Mouse (Mus musculus) left cerebral cortex, postnatal 25 days (tissue): ENCODE results near the gene Rassf9. TPM values are rescaled to one million over a fixed set of nuclear protein-coding genes. Genes with fewer than 3 reads are reported as not detected.

Source experiments
- DNase-seq, 2 experiments: peaks; one replicate each; pipeline ENCODE4 v3.0.0; 2022; ENCODE audit warnings: low spot score in 2 of 2, mixed read lengths in 1 of 2
- intact Hi-C: fragments of 180-260 bp; cut with DNase I; formaldehyde crosslinking; loops from one replicate; pipeline ENCODE4 v1.15.1; 2025
- total RNA-seq, 2 experiments: library from RNA; stranded (reverse); gene quantifications; 2 replicates each; pipeline ENCODE4 v1.2.3; 2021

Gene Rassf9
- 1 to 10 TPM; 1.8 to 2.8 TPM for total RNA-seq

DNA sequence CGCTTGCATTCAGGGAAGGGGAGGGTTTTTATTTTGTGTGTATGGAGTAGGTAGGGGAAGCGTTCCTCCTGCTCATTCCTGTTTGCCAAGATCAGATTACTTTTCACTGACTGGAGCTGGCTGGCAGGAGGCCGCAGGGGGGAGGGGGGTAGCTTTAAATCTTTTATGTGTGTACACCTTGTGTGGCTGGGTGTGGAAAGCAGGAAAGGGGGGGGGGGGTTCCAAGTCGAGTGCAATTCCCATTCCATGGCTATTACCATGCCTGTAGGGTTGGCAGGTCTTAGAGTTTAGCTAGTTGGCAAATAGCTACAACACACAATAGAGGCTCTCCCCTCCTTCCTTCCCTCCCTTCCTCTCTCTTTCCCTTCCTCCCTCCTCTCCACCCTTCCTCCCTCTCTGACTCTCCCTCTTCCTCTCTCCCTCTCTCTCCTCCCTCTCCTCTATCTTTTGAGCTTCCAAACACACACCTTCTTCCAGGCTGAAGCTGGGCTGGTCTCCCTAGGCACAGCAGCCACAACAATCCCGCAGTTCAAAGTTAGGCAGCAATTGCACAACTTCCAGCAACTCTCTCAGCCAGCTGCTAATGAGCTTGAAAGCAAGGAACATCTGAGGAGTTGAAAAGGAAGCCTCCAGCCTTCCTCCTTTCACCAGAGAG, at the start of gene Rassf9:
Gene Rassf9 (plus strand): TSS at position 416 of the 655 bp plus-strand sequence.
- DNase-seq, result no peak
- intact Hi-C loops, result no loop called here

DNA sequence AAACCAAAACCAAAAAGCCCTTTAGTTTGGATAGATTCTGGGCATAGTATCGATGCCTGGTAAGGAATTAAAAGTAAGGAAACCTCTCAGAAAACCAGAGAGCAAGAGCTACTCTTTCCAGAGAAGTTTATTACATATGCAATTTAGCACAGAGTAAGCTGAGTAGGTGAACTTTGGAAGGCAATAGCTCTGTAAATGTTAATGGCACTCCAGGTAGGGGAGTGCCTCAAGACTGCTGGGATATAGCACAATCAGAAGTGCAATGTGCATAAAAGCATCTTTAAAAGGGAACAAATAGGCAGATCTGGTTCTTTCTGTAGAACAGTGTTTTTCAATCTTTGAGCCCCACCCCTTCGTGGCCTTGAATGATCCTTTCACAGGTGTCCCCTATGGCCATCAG, 42.6 kb upstream of the Rassf9 start:
- intact Hi-C loops, result no loop called here
- no peak for DNase-seq

DNA sequence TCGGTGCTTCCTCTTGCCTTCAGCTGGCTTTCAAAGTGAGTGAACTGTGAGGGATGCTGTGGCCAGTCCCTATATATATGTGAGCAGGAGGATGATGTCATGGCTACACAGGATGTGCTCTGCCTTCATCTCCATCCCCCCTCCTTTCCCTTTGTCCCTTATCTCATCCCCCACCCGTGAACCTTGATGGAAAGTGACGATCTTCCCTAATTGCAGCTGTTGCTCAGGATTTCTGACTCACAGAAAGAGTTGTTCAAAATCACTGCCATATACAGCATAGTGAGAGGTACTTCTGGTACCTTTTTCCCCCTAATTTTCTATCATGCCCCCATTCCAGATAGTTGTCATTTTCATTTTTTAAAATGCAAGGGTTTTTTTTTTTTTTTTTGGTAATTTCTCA, 21.6 kb upstream of the Rassf9 start, which contains the start of gene Nts:
Gene Nts (minus strand): TSS at position 101 of the 400 bp plus-strand sequence.
- intact Hi-C loops, result no loop called here
- no peak for DNase-seq

DNA sequence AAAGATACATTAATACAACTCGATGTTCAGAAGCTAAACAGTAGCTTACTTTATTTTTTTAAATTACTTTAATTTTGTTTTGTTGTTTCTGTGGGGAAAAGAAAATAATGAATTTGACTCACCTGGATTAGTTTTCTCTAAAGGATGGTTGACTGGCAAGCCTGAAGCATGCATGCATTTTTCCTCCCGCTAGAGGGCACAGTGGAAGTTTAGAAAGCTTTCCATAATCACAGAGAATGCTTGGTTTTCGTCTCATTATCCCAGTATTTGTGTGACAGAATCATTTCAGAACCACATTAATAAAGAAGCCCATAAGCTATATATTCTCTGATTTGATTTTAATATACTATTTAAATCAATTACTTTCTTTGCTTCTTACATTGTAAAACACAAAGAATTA, 20.2 kb upstream of the Rassf9 start:
- peak; percentile 51 to 53 for DNase-seq
- intact Hi-C loops, result loop anchor here (2.0 kb wide), 1 partner anchor 331 kb away; no protein-coding TSS in a partner anchor

DNA sequence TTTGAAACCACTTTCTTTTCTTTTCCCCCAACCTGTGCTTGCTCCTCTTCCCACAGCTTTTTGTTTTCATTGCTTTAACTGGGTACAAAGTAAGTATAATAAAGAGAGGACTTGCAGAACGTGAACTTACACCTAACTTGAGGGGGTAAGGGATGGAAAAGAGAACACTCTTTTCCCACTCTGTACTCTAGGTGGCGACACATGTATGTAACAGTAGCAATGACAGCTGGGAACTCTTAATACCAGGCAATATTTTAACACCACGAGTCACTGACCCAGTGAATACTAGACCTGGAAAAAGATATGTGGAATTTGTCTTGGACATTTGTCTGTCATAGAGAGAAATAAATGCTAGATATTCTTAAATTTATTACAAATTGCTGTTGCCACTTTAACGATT, 13.3 kb upstream of the Rassf9 start:
- peak; percentile 32 to 41 for DNase-seq
- intact Hi-C loops, result no loop called here

DNA sequence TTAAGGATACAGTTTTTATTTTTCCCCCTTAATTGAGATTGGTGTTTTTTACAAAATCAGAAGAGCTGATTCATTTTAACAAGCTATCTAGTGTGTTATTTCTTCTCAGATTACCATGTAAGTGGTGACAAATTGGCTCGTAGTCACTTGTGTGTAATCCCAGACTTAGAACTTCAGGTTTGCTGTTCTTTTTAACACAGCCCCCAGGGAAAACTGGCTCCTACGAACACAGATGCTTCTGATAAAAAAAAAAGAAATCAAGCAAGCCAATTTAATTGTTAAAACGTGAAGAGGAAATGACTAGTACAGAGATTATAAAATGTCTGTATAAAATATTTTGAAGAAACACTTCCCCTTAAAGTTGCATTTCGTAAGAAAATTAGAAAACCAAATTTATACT, 4.6 kb upstream of the Rassf9 start:
- no peak for DNase-seq
- intact Hi-C loops, result no loop called here

DNA sequence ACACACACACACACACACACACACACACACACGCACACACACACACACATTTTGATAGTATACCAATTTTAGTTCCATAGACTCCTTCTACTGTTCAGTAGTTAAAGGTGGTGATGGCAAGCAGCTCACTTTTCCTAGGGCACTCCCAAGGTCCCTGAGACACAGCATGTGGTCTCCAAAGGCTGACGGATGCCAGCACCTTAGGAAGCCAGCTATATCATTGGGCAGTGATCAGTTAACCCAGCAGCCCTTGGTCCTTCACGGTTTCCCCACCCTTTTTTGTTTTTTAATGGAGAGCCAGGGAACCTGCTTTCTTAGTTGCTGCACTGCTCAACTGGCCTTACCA, 588 bp upstream of the Rassf9 start:
- no peak for DNase-seq
- intact Hi-C loops, result no loop called here

DNA sequence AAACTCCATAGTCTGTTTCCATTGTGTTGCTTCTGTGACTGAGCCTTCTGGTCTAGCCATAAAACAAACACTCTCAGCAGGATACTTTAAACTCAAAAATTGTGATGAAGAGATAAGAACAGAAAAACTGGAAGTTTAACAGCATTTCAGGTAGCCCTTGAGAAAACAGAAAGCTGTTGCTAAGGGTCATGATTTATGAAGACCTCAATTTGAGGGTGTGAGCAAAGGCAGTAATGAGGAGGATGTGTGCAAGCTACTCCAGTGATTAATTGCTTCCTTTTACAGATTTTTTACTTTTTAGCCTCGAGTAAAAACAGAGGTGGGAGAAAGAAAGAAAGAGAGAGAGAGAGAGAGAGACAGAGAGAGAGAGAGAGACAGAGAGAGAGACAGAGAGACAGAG, 2.1 kb downstream of the Rassf9 start:
- no peak for DNase-seq
- intact Hi-C loops, result no loop called here

DNA sequence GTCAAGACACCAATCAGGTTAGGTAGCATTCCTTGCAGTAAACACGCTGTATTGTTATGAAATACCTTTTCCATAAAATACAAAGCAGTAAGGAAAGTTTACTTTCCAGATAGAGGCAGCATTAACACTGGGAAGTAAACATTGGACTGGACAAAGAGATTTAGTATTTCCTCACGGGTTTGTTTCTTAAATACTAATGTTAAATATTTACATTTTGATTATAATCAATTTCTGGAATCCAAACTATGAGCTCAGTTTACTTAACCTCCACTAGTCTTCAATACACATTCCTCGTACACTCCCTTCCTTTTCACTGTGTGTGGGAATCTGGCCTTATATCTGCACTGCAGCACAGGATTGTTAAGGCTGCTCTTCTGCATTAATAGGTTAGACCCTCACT, 15.9 kb downstream of the Rassf9 start:
- intact Hi-C loops, result no loop called here
- no peak for DNase-seq

DNA sequence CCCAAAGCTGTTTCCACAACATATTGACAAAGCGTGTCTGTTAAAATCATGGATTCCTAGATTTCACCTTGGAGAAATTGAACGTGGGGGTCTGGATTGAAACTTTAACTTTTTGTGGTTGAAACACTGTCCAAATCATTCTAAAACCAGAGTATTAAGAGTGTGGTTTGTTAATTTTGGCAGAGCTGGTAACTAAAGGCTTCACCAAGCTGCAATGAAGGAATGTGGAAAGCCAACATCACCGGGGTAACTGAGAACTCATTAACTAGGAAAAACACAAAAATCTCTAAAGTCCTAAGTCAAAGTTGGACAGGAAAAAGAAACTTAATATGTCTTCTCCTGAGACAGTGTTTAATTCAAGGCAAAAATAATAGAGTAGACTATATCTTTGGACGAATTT, 41.9 kb downstream of the Rassf9 start:
- DNase-seq, result no peak
- intact Hi-C loops, result no loop called here

DNA sequence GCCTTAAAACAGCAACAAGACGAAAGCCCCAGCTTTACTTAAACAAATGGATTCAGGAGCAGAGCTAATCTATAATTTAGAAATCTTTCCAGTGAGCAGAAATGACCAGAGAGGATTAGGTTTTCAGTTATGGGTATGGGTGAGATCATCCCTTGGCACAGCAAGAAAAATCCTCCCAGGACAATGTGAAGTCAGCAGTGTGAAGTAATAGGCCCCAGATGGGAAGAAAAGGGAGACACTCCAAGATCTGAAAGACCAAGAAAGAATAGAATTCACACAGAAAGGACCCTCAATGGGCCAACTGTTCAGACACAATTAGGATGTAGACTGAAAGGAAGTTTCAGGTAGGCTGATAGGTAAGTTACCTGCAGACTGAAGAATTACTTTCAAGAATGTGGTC, 50.5 kb downstream of the Rassf9 start:
- no peak for DNase-seq
- intact Hi-C loops, result no loop called here

DNA sequence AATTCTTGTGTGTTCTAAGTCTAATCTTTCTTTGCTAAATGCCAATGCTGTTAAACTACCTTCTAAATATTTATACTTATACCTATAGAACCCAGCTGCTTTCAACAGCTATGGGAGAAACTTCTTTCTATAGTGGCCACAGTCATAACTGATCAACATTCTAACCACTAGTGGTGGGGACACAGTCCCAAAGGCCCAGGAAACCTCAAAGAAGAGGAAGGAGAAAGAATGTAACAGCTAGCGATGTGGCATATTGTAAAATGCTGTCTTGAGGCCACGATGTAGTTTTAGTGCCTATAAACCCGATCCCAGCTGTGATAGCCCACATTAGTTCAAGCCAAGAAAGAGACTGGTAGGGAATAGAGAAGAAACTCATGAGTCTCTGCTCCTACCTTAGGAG, 65.9 kb downstream of the Rassf9 start:
- intact Hi-C loops, result no loop called here

DNA sequence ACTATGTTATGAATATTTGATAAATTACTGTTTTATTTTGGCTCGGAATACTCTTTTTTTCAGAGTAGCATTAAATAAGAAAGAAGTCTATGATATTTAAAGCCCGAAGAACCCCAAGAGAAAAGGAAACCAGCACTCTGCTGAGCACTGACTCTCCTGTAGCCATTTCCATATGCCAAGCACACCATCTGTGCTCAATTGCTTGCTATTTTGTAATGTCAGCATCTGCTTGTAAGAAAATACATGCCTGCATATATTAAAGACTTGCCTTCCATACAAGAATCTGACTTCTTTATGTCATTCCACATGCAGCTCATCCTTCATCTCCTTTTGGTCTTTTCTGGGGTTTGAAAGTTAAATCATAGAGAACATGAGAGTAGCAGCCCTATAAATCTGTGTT, 82.3 kb downstream of the Rassf9 start:
- intact Hi-C loops, result no loop called here
- DNase-seq, result peak; percentile 19 to 58

More for the DNA sequence above, 65.9 kb downstream of the Rassf9 start:
- no peak for DNase-seq

Other genes starting within 250 kb of the Rassf9 start
- 10 to 100 TPM in 1 of 2 experiments, 1 to 10 TPM in 1; 5.7 to 12.7 TPM for gene Nts, start 21.7 kb upstream of the Rassf9 start, total RNA-seq